8 mouse cellular contexts compared by ENCODE assay signal in genomic region chr17:11912872-11913365, GRCm38 (mm10).
DNase-seq lines count a peak whose midpoint lies in the region; ATAC-seq and TF ChIP-seq lines count a peak whose summit lies in the region.

No protein-coding gene starts in this region.

- under 1% methylated on average over 19 of the region's 19 CpGs for WGBS in forebrain, embryonic 12.5 days

- H3K27me3 ChIP-seq in forebrain, embryonic 12.5 days: peaks cover 24% of the 10 kb centered on the region

- peak; percentile 58; the same call in 1 of the 2 replicates for ATAC-seq in forebrain, embryonic 12.5 days (ENCODE audit: low FRiP score)

- H3K9me3 ChIP-seq in forebrain, embryonic 12.5 days: no peaks in the 10 kb centered on the region

- 0 out of 2 replicates have a peak overlapping the region, but pooled peaks have one; percentile 39 for H3K9ac ChIP-seq in forebrain, embryonic 12.5 days

- no peak overlapping the region for H3K27ac ChIP-seq in gastrocnemius, adult 2 months
- peak overlapping the region; percentile 61; the same call in 1 of the 2 replicates for H3K27ac ChIP-seq in forebrain, embryonic 12.5 days

- peak overlapping the region; percentile 38 for H3K4me3 ChIP-seq in gastrocnemius, adult 2 months
- peak overlapping the region; percentile 25 for H3K4me3 ChIP-seq in forebrain, embryonic 12.5 days (replicated peaks)

- DNase-seq in gastrocnemius, adult 2 months: no peak
- DNase-seq in gastrocnemius, adult 8-10 months (ENCODE audit: low spot score in 2 of 2): no peak
- DNase-seq in brain, adult 2 months (ENCODE audit: low read depth, low spot score): peak; percentile 72
- DNase-seq in hindlimb bud, embryonic 11.5 days (ENCODE audit: extremely low spot score, low read depth, low spot score): peak; percentile 22
- peak; percentile 6 for DNase-seq in lung, postnatal 14 days
- DNase-seq in spleen, postnatal 36 days (ENCODE audit: low spot score in 2 of 2): no peak
- DNase-seq in gastrocnemius, postnatal 14 days: no peak

- no peaks in the 10 kb centered on the region for H3K36me3 ChIP-seq in forebrain, embryonic 12.5 days (replicated peaks)

- no peak for TF ChIP-seq CTCF in gastrocnemius, adult 2 months (IDR thresholded peaks at IDR 0.05)

- peaks cover 18% of the 10 kb centered on the region for H3K4me1 ChIP-seq in forebrain, embryonic 12.5 days

- peak overlapping the region; percentile 55 for H3K4me2 ChIP-seq in forebrain, embryonic 12.5 days

- intact Hi-C loops in gastrocnemius, adult 2 months (cut with DNase I): no loop called here
- intact Hi-C loops in gastrocnemius, postnatal 14 days (cut with DNase I; ENCODE audit: low total_unique reads): no loop called here

Comparison
In these comparisons a context has a peak if more than half of its experiments do, and no peak if none do; other contexts are left out.
1. DNase-seq: peak in brain, adult 2 months (single experiment), hindlimb bud, embryonic 11.5 days (single experiment) and lung, postnatal 14 days (single experiment); none in gastrocnemius, adult 2 months (single experiment), gastrocnemius, adult 8-10 months (0 of 2), spleen, postnatal 36 days (0 of 2) and gastrocnemius, postnatal 14 days (single experiment).